Mouse (Mus musculus) kidney, adult 18-20 months (tissue): Measurements from ENCODE around the gene Bmi1.

Experiments used
- DNase-seq: peaks from one replicate; pipeline ENCODE4 v3.0.0; 2021

Bmi1 gene

DNA sequence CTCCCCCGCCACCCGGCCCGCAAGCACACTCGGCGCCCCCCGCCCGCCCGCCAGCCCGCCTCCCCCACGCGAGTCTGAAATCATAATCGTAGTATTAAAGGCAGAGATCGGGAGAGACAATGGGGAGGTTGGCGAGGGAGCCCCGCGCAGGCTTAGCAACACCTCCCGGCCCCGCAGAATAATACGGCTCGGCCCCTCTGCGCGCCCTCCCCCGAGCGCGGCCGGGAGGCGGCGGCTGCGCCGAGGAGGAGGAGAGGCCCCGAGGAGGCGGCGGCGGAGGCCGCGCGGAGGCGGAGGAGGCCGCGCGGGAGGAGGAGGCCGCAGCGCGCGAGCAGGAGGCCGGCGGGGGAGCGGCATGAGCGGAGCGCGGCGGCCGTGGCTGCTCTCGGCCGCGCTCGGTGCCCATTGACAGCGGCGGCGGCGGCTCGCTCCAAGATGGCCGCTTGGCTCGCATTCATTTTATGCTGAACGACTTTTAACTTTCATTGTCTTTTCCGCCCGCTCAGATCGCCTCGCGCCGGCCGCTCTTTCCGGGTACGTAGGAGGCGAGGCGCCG, at the start of gene Bmi1:
Gene Bmi1, plus strand, starts transcription at position 83 of the 556 bp plus-strand sequence.
- DNase-seq = peak; percentile 84

DNA sequence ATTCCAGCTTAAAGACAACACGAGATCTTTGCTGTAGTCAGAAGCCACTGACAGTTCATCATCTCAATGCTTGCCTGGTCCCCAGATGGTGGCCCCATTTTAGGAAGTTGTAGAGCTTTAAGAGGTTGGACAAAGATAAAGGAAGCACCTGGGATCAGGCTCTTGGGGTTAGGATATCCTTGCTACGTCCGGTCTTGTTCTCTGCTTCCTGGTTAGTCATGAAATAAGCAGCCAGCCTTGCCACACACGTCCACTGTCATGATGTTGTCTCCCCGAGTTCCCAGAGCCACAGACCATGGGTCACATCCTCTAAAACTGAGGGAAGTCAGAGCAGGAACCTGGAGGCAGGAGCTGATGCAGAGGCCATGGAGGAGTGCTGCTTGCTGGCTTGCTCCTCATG, 46.3 kb upstream of the Bmi1 start:
- no peak for DNase-seq

DNA sequence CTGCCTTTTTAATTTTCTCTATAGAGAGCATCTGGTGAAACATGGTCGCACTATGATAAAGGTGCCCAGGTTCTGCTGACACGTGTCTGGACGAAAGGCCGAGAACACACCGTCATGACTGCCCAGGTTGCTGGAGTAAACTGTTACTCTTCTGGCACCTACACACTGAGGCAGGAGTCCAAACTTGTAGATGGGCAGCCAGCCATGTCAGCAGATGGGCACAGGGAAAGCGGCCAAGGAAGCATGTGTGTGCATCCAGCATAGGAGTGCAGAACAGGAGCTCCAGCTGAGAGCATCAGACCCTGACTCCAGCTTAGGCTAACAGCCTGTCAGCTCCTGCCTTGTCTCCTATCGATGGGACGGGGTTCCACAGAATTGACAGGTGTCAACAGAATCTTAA, 41.8 kb upstream of the Bmi1 start:
- DNase-seq = peak; percentile 80

DNA sequence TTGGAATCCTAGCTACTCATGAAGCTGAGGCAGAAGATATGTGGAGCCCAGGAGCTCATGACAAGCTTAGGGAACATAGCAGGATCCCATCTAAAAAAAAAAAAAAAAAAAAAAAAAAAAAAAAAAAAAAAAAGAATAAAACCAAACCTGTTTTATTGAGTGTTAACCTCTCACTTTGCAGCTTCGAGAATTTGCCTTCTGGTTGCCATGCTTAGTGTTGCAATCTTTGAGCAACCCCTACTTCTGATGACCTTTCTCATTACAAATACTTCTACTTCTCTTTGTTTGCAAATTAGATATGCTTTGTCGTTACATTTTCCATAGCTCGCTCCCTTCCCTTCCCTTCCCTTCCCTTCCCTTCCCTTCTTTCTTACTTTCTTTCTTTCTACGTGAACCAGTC, 28.3 kb upstream of the Bmi1 start:
- DNase-seq = no peak

DNA sequence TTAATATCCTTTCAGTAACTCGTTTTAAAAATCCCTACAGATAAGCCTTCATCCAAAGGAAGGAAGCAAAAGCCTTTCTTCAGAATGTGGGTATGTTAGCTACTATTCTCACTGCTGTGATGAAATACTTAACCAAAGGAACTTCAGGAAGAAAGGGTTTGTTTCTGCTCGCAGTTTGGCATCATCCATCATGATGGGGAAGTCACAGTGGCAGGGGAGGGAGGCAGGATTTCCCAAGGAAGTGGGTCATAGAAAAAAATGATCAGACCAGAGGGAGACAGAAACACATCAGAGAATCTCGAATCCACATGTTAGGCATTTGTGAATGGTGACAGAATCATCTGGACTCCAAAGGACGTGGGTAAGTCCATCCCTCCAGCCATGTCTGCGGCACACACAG, 22.0 kb upstream of the Bmi1 start:
- DNase-seq = peak; percentile 5

DNA sequence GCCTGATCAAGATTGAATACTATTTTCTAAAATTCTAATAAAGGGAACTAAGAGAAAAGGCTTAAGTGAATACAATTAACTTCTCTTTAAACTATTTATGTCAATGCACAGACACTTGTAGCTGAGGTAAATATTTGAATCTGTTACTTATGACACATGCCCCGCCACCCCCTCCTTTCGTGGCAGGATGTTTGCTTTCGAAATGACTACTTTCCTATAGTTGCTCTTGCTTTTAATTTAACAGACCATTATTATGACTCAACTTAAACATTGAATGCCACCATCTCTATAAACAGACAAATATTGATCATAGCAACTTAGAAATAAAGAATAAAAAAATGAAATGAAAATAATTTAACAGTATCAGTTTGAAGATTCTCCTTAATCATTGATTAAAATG, 12.8 kb upstream of the Bmi1 start:
- no peak for DNase-seq

- DNase-seq = no peak
Observed at GRCm38 (mm10) chr2:18671041-18671440, 5.8 kb upstream of the Bmi1 start.

- DNase-seq = peak; percentile 98
Observed at GRCm38 (mm10) chr2:18672133-18672765, 4.6 kb upstream of the Bmi1 start, which contains the start of gene Commd3. Commd3 (plus strand) TSS chr2:18672384.

- no peak for DNase-seq
Observed at GRCm38 (mm10) chr2:18672766-18673164, 4.1 kb upstream of the Bmi1 start.

GRCm38 (mm10) chr2:18673766-18674165, 3.1 kb upstream of the Bmi1 start:
- DNase-seq = no peak

- DNase-seq = no peak
Observed at GRCm38 (mm10) chr2:18674193-18674902, 2.5 kb upstream of the Bmi1 start.

DNA sequence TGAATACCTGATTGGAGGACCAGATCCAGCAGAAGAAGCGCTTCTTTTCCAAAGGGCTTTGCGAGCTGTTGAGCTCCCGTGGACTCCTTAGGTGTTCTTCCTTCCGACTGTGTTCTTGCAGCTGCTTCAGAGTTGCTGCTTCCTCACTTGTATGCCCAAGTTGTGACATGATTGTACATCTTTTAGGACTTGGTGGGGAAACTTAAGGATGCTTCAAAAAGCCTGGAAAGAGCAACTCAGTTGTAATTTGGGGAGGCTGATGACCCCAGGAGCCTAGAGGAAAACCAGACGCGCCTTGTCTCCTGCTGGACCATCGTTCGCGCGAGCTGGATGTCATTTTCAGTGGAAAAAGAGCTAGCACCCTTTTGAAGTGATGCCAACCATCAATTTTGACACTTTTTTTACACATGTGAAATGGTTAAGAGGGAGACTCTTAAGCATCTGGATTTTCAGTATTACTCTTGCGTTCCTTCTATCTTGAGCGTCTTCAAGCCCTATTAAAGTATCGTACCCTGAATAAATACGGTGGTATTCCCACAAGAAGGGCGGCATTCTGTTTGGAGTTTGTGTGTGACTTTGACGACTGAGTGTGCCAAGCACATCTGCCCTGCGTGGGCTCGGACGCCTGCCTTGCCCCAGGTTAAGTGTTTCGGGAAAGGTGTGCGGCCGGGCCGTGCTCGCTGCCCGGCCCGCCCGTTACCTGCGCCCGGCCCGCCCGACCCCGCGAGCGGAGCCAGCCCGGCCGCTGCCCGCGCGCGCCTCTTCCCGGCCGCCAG, 949 bp upstream of the Bmi1 start:
- no peak for DNase-seq

DNA sequence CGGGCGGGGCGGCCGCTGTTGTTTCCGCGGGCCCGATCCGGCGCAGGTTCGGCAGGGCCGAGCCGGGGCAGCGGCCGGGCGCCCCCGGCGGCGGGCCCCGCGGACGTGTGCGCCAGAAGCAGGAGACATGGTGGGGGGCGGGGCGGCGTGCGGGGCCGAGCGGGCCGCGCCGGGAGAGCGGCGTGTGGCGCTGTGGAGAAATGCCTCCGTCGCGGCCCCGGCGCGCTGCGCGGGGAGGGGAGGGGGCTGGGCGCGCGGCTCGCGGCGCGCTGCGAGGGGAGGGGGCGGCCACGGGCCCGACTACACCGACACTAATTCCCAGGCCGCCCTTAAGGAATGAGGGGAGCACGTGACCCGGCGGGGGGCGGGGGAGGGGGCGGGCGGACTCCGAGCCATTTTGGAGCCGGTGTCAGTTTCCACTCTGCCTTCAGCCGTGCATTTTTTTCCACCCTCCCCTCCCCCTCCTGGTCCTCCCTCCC, 322 bp upstream of the Bmi1 start:
- peak; percentile 79 for DNase-seq

- peak; percentile 71 for DNase-seq
Observed at GRCm38 (mm10) chr2:18677631-18678471, 1.0 kb downstream of the Bmi1 start.

DNA sequence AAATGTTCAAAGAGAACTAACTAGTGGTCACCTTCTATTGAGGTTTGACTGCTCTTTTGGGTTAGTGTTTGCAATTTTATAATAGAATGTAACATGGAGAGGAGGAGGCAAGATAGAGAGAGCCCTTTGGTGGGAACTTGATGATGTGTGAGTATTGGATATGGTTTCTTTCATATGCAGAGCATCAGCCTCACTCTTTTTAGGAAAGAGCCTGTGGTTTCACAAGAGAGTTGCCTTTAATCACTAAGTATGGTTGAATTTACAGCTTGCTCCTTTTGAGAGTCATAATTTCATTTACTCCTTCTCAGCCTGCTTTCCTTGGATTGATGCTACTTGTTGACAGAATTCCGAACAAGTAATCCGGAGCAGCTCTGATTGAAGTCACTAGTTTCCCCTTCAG, 2.9 kb downstream of the Bmi1 start:
- DNase-seq = no peak

- DNase-seq = no peak
Observed at GRCm38 (mm10) chr2:18680501-18680900, 3.7 kb downstream of the Bmi1 start.

DNA sequence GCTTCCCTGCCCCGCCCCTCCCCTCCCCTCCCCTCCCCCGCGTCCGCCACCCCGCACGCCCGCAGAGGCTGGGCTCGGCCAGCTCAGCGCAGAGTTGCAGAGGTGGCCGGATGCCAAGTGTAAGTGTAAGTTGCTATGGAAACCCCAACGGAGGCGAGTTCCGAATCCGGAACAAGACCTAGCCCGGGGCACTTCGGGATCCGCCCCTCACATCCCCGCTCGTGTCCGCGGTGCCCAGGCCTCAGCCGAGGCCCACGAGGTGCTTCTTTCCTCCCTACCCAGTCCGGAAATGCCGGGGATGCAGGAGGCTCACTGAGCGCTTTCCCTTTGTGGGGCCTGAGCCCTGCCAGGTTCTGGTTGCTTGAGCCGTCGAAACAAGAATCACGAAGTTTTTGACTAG, 4.1 kb downstream of the Bmi1 start:
- DNase-seq = peak; percentile 64

DNA sequence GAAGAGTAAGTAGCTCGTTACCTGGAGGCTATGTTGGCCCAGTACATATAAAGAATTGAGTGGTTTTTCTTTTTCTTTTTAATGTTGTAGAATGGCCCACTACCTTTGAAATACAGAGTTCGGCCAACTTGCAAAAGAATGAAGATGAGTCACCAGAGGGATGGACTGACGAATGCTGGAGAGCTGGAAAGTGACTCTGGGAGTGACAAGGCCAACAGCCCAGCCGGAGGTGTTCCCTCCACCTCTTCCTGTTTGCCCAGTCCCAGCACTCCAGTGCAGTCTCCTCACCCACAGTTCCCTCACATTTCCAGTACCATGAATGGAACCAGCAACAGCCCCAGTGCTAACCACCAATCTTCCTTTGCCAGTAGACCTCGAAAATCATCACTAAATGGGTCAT, 7.2 kb downstream of the Bmi1 start:
- no peak for DNase-seq

- no peak for DNase-seq
Observed at GRCm38 (mm10) chr2:18686386-18686785, 9.6 kb downstream of the Bmi1 start.

DNA sequence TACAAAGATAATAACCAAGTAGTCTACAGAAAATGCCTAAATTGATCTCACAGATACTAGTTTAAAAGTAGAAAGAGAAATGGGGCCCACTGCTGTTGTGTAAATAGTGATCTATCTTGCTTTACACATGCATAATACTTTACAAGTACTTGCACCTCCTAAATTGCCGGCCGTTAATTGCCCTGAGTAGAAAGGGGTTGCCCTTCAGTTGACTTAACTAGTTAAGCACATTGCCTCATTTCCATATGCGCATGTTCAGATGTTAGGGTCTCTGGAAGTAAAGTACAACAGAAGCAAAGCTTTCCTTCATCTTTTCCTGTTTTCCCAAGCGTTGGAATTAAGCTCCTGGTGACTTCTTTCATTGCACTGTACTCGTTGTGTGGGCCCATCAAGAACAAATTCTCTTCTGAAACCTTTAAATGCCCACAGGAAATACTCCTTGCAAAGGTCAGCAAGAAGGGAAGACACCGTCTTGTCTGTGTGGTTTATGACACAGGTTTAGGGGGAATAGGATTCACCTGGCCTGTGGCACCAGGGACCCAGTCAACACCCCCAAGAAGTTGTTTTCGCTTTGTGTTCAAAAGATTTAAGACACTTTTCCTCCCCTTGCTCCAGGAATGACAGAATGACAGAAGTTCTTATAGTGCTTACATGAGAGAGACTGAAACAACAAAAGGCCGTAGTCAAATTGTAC, 10.2 kb downstream of the Bmi1 start:
- no peak for DNase-seq

- no peak for DNase-seq
Observed at GRCm38 (mm10) chr2:18687671-18688170, 10.9 kb downstream of the Bmi1 start.

GRCm38 (mm10) chr2:18688286-18688685, 11.5 kb downstream of the Bmi1 start:
- DNase-seq = no peak
